Mouse (Mus musculus): ENCODE measurements at regions not wholly inside any gene's neighbourhood (a gene's known extent, or its start where the extent isn't known, plus 50 kb on each side); places are given as distances from the start of the nearest gene placed in this dataset.
A peak's percentile ranks its signal among the peaks of the same experiment; 100 is the strongest.
"Not testable (repeated sequence)": the region's sequence is repeated elsewhere in the genome, so short reads cannot be mapped to it uniquely, and the experiment has no call there.

DNA sequence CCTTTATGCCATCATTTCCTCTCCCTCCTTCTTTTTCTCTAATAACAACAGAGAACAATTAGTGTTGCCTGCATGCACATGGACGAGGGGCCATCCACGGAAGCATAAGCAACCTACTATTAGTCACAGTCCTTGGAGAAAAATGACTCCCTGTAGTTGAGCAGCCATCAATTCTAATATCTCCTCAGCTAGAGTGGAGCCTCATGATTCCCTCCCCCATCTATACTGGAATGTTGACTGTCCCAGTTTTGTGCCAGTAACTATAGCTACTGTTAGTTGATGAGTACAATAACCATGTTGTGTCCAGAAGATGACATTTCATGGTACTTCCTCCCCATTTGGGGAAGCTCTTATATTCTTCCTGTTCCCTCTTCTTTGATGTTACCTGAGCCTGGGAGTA lies 64.3 kb upstream of the Rtn4 start:
- no peak for DNase-seq

DNA sequence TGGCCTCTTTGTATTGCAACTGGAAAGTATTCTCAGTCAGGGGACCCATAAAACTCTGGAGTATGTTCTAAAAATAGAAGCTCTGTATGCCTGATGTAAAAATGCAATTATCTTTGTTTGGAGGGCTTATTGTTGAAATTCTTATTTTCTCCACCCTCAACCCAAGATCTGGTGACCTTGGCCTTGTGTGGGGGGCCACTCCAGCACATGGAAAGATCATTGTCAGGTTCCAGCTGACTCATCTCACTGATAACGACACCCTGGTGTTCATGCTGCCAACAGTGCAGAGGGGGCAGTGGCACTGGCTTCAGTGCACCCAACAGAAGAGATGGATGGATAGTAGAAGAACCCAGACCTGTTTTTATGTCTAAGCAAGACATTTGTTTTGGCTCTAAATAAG lies 60.3 kb upstream of the Rtn4 start:
- no peak for DNase-seq

DNA sequence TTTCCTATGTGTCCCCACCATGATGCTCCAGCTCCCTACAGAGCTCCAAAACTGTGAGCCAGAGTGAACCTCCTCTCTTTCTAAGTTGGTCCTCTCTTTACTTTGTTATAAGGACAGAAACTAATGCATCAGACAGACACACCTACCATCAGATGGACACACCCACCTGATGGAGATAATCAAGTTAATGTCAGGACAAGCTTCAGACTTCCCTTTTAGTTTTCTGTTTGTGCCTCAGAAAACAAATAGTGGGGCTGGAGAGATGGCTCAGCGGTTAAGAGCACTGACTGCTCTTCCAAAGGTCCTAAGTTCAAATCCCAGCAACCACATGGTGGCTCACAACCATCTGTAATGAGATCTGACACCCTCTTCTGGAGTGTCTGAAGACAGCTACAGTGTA lies 59.5 kb upstream of the Rtn4 start:
- not testable (repeated sequence) for DNase-seq

DNA sequence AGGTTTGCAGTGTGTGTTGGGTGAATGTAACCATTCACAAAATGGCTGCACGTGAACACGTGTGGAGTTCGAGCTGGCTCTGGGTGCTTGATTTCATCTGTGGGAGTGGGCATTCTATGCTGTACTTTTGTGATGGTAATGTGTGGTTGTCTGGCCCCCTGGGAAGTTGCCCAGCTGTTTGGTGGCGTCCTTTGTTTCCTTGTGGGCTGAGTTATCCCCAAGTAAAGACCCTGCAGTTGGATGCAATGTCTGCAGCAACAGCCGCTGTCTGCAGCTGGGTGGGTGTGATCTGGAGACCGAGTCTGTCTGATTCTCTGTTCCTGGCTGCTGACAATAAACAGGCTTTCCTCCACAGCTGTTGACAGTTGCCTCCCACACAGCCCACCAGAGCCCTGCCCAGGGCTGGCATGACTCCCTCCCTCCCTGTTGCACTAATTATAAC lies 56.0 kb upstream of the Rtn4 start:
- peak in 1 of 2 experiments; percentile 17 for DNase-seq

DNA sequence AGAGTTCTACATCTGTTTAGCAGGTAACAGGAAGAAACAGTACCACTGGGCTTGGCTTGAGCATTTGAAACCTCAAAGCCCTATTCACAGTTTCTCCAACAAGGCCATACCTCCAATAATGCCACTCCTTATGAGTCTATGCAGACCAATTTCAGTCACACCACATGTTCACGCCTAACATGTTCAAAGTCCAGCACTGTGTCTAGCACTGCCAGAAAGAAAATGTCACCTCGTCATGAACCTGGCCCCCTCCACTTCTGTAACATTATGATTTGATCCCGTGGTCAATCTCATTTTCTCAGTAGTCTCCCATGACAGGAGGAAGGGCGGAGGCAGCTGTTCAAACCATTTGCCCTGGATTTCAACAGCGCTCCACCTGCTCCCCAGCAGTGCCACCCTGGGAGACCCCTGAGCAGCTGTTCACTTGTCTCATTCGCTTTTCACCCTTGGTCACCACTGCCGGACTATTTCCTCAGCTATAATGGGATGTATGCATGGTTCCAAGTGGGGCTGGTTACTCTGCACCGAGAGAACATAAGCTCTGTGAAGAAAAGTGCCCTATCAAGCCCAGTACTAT lies 54.6 kb upstream of the Rtn4 start:
- no peak for DNase-seq

DNA sequence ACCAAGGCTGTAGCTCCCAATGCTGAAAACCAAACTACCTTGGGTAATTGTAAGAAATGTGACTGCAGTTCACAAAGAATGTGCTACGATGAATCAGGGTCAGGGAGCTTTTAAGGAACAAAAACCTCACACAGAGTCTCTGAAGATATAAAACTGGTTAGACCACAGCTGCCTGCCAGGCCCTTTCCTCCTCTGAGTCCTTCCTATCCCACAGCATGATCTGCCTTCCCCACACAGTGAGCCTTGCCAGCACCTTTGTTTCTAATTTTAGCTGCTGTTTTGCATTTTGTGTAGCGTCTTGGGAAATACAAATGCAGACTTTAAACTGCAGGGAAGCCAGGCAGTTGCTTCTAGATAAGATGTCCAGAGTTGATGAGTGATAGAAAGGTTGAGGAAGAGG lies 53.9 kb upstream of the Rtn4 start:
- no peak for DNase-seq

All from layer of hippocampus, postnatal 36 days (tissue).